Mouse (Mus musculus) B cell, adult (primary cell): Measurements from ENCODE around the gene Mesp2. TPM values are rescaled to one million over a fixed set of nuclear protein-coding genes. Genes with fewer than 3 reads are reported as not detected.

Experiments used
- total RNA-seq: library from RNA; stranded (reverse); gene quantifications from 4 replicates; pipeline ENCODE4 v1.2.4, GENCODE M21; 2023; ENCODE audit not compliant: inconsistent age

Mesp2 gene
- total RNA-seq = not detected in 4 replicates

DNA sequence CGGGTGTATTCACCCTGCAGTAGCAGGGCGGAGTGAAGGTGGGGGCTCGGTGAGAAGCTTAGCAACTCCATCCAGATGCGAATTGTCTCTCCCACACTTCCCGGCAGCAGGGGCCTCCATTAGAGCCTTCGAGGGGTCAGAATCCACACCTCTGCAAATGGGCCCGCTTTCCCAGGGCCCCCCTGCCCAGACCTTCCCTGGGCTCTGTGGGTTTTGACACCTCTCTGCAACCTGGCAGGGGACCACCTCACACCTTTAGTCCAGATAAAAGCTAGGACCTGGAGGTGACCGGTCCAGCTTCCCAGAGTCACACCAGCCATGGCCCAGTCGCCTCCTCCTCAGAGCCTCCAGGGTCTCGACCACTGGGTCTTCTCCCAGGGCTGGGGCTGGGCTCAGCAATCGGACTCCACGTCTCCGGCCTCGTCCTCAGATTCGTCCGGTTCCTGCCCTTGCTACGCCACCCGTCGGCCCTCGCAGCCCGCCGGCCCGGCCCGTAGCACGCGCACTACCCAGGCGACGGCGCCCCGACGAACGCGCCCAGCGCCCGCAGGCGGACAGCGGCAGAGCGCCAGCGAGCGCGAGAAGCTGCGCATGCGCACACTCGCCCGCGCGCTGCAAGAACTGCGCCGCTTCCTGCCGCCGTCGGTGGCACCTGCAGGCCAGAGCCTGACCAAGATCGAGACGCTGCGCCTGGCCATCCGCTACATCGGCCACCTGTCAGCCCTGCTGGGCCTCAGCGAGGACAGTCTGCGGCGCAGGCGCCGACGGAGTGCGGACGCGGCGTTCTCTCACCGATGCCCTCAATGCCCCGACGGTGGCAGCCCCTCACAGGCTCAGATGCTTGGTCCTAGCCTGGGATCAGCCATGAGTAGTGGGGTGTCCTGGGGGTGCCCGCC lies at the start of gene Mesp2:
Gene Mesp2 (plus strand): TSS at position 117 of the 896 bp plus-strand sequence.

DNA sequence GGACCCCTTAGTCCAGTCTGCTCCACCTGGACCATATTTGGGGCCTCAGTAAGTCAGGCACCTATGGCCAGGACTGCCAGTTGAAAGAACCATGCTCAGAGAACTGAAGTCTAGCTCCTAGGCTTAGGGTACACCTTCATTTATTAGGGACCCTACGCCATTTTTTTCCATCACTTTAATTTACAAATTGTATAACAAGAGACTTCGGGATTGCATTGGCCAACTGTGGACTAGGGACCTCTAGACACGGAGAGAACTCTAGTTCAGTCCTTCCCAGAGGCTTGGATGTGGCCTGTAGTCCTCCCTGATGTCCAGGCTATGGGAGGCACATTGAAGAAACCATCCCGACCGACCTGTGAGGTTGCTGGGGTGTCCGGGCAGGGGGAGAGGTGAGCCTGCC lies 16.8 kb upstream of the Mesp2 start, which contains the start of gene Mesp1:
Gene Mesp1 (minus strand): TSS at position 101 of the 400 bp plus-strand sequence.

GRCm38 (mm10) chr7:79860811-79861210 lies 50.3 kb downstream of the Mesp2 start, which contains the start of gene Anpep:
TSS of gene Anpep (minus strand) at chr7:79861059.

Other genes starting within 250 kb of the Mesp2 start
- not detected in 4 replicates for gene Rhcg, start 193.1 kb upstream of the Mesp2 start, total RNA-seq
- 2.8 to 4.9 TPM (median 3.5 TPM) in 4 replicates for gene Ticrr, start 150.5 kb upstream of the Mesp2 start, total RNA-seq
- 0.10 to 0.27 TPM (median 0.13 TPM) in 3 of 4 replicates, not detected in the other for gene Kif7, start 95.0 kb upstream of the Mesp2 start, total RNA-seq
- not detected in 4 replicates for gene Plin1, start 77.8 kb upstream of the Mesp2 start, total RNA-seq
- gene Pex11a, start 67.6 kb upstream of the Mesp2 start, total RNA-seq = 0.42 to 1.6 TPM (median 0.83 TPM) in 4 replicates
- not detected in 4 replicates for gene Wdr93, start 67.6 kb upstream of the Mesp2 start, total RNA-seq
- gene Mesp1, start 16.9 kb upstream of the Mesp2 start, total RNA-seq = not detected in 4 replicates
- gene Anpep, start 50.3 kb downstream of the Mesp2 start, total RNA-seq = 0.15 to 0.42 TPM (median 0.29 TPM) in 4 replicates
- gene Ap3s2, start 109.9 kb downstream of the Mesp2 start, total RNA-seq = 12.8 to 24.1 TPM (median 17.7 TPM) in 4 replicates
- gene Arpin, start 124.6 kb downstream of the Mesp2 start, total RNA-seq = 0.22 TPM in 1 of 4 replicates, not detected in the others
- 49.5 to 75.4 TPM (median 68.2 TPM) in 4 replicates for gene Zfp710, start 214.1 kb downstream of the Mesp2 start, total RNA-seq